Mouse (Mus musculus) adrenal gland (tissue): Measurements from ENCODE around the gene Scgb3a1.

Experiments used
- intact Hi-C: fragments of 180-260 bp; cut with DNase I; formaldehyde crosslinking; loops from one replicate; pipeline ENCODE4 v1.15.1; 2025

Scgb3a1 gene

GRCm38 (mm10) chr11:49713336-49714334, 50.2 kb downstream of the Scgb3a1 start:
- intact Hi-C loops = loop anchor here (5.0 kb wide), 1 partner anchor 134 kb away; the partner anchor contains the start of gene Mapk9
